Mouse (Mus musculus) megakaryocyte, embryonic 14.5 days (primary cell): ENCODE results near the gene Rasgef1c.

ENCODE experiments used
- FLI1 ChIP-seq: IDR thresholded peaks from 2 replicates; pipeline ENCODE4 v1.6.1; 2012; ENCODE audit warnings: low read length, inconsistent platforms, mixed read lengths
- GATA1 ChIP-seq: IDR thresholded peaks from 3 replicates; pipeline ENCODE4 v1.6.1; 2012; ENCODE audit warnings: mixed read lengths, low read length, inconsistent platforms, borderline replicate concordance

GRCm38 (mm10) chr11:50016503-50016902 lies 114.9 kb downstream of the Rasgef1c start:
- TF ChIP-seq GATA1, result no peak
- TF ChIP-seq FLI1, result no peak
